Mouse (Mus musculus) midbrain, embryonic 10.5 days (tissue): ENCODE results near the gene Tubb4b. TPM values are rescaled to one million over a fixed set of nuclear protein-coding genes. Genes with fewer than 3 reads are reported as not detected.

Experiments used
- DNase-seq: peaks from one replicate; pipeline ENCODE4 v3.0.0-alpha.2; 2017; ENCODE audit warnings: low spot score
- H3K27ac ChIP-seq: fragments of 300-500 bp; sonication (generic); replicated peaks from 2 replicates; pipeline ENCODE4 v1.5.1; 2016; ENCODE audit warnings: mild to moderate bottlenecking
- H3K27me3 ChIP-seq: fragments of 300-500 bp; sonication (generic); 2 replicates; pipeline ENCODE4 v1.6.1; 2016; ENCODE audit warnings: low read depth, mild to moderate bottlenecking; ENCODE audit not compliant: poor library complexity, severe bottlenecking
- H3K36me3 ChIP-seq: fragments of 300-500 bp; sonication (generic); 2 replicates; pipeline ENCODE4 v1.6.1; 2016; ENCODE audit warnings: mild to moderate bottlenecking, moderate library complexity
- H3K4me1 ChIP-seq: fragments of 300-500 bp; sonication (generic); 2 replicates; pipeline ENCODE4 v1.6.1; 2016
- H3K4me3 ChIP-seq: fragments of 300-500 bp; sonication (generic); 2 replicates; pipeline ENCODE4 v1.5.1; 2016; ENCODE audit warnings: mild to moderate bottlenecking, moderate library complexity
- H3K9me3 ChIP-seq: fragments of 300-500 bp; sonication (generic); replicated peaks from 2 replicates; pipeline ENCODE4 v1.6.1; 2016; ENCODE audit warnings: mild to moderate bottlenecking
- WGBS: fragments of 180-500 bp; shearing (Covaris S2); methylation state at CpG from one replicate; pipeline ENCODE4 v1.1.7; 2016; 5-methylcytosine and 5-hydroxymethylcytosine counted together
- polyA plus RNA-seq: library from polyadenylated mRNA; unstranded; fragments of >200 nt; fragmentation: Nextera tagmentation; extraction: Ambion mirVana; gene quantifications from 2 replicates; pipeline ENCODE4 v1.2.1, GENCODE M21; 2016

The Tubb4b gene
- polyA plus RNA-seq, 1 experiment from 2014 or later: 743 TPM

GRCm38 (mm10) chr2:25213266-25213865, 11.1 kb downstream of the Tubb4b start:
- Histone ChIP-seq H3K4me3 (no peak overlapping the region), H3K27ac (no peak overlapping the region), H3K27me3 (peaks cover 22% of the 10 kb centered on the region), H3K9me3 (no peaks in the 10 kb centered on the region), H3K4me1 (peaks cover 29% of the 10 kb centered on the region), H3K36me3 (peaks cover 15% of the 10 kb centered on the region)
- WGBS: 68% methylated on average over 23 of the region's 23 CpGs
- DNase-seq: no peak

GRCm38 (mm10) chr2:25211121-25211670, 13.3 kb downstream of the Tubb4b start, which contains the start of gene Nelfb:
TSS of gene Nelfb (minus strand) at chr2:25211489.
- H3K9me3 ChIP-seq: no peaks in the 10 kb centered on the region
- H3K27me3 ChIP-seq: peaks cover 22% of the 10 kb centered on the region
- peak; percentile 94 for DNase-seq
- peak within 1 kb of the TSS; percentile 97 for H3K27ac ChIP-seq
- H3K36me3 ChIP-seq: peaks cover 36% of the 10 kb centered on the region
- H3K4me3 ChIP-seq: peak within 1 kb of the TSS; percentile 81
- H3K4me1 ChIP-seq: peaks cover 28% of the 10 kb centered on the region
- WGBS: under 1% methylated on average over 44 of the region's 44 CpGs

DNA sequence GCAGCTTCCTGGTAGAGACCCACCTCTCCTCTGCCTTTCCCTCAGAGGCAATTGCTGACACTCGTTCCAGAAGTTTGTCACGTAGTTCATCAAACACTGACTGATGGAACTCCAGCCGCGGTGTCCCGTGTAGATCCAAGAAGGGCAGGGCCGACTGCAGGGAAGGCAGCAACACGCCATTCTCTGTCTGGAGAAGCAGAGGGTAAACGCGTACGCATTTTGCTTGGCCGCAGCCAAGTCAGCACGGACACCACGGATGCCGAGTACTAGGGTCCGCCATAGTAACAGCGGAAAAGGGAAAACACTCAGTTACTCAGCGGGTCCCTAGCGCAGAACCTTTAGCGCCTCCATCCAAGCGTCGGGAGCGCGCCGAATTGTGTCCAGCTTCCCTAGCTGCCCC, 13.8 kb downstream of the Tubb4b start:
- Histone ChIP-seq H3K9me3 (no peaks in the 10 kb centered on the region), H3K27me3 (peaks cover 22% of the 10 kb centered on the region), H3K4me1 (peaks cover 28% of the 10 kb centered on the region), H3K4me3 (peak overlapping the region; percentile 81), H3K36me3 (peaks cover 41% of the 10 kb centered on the region), H3K27ac (peak overlapping the region; percentile 97)
- WGBS: under 1% methylated on average over 24 of the region's 24 CpGs
- no peak for DNase-seq

DNA sequence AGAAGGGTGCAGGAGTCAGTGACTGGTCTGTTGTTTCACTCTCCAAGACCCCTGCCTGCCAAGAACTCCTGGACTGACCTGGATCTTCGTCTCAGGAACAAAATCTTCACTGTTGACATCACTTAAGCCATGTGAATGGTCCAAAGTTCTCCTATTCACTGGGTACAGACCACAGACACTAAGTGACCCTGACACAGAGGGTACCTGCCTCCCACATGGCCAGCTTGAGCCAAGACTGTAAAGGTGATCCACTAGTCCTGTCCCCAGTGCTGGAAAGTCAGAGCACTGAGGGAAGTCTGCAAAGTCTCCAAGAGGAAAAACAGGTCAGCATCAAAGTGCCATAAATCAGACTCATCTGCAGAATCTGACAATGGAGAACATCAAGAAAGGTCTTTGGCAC, 16.9 kb downstream of the Tubb4b start:
- no peaks in the 10 kb centered on the region for H3K9me3 ChIP-seq
- no peak overlapping the region for H3K4me3 ChIP-seq
- H3K27me3 ChIP-seq: peaks cover 5% of the 10 kb centered on the region
- 86% methylated on average over 1 of the region's 1 CpGs for WGBS
- peaks cover 72% of the 10 kb centered on the region for H3K36me3 ChIP-seq
- peaks cover 28% of the 10 kb centered on the region for H3K4me1 ChIP-seq
- no peak overlapping the region for H3K27ac ChIP-seq
- no peak for DNase-seq

DNA sequence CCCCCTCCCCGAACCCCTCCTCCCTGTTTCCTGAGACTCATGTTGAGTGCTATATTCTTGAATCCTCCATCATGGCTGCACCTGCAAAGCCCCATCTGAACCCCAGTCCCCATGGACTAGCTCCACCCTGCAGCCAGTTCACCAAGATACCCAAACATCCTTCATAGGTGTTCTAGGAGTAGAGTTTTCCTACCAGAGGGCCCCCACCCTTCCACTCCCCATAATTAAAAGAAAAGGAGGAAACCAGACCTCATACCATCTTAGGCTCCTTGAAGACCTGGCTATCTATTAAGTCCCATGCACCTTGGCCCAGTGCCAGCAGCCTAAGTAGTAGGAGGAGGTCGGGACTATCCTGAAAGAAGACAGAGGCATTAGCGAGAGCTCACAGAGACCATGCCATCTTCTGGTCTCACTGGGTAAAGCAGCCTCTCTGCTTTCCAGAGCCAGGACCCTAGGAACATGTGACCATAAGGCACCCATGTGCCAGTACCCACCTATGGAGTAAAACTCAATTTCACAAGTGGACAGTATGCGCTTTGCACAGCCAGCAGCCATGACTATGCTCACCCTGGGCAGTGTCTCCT, 20.8 kb downstream of the Tubb4b start:
- Histone ChIP-seq H3K36me3 (peaks cover 99% of the 10 kb centered on the region), H3K4me3 (no peak overlapping the region), H3K27ac (no peak overlapping the region), H3K4me1 (0 out of 2 replicates have a peak, but pooled peaks cover 1% of the 10 kb centered on the region), H3K9me3 (no peaks in the 10 kb centered on the region), H3K27me3 (no peaks in the 10 kb centered on the region)
- WGBS: 72% methylated on average over 4 of the region's 4 CpGs
- DNase-seq: no peak

- Histone ChIP-seq H3K4me3 (no peak overlapping the region), H3K27ac (no peak overlapping the region), H3K36me3 (peaks cover 77% of the 10 kb centered on the region), H3K9me3 (no peaks in the 10 kb centered on the region), H3K27me3 (peaks cover 27% of the 10 kb centered on the region), H3K4me1 (peaks cover 16% of the 10 kb centered on the region)
- WGBS: 92% methylated on average over 2 of the region's 2 CpGs
- no peak for DNase-seq
Observed at GRCm38 (mm10) chr2:25200631-25201030, 23.9 kb downstream of the Tubb4b start.

- H3K4me1 ChIP-seq: peaks cover 33% of the 10 kb centered on the region
- no peak overlapping the region for H3K4me3 ChIP-seq
- DNase-seq: no peak
- H3K27me3 ChIP-seq: peaks cover 51% of the 10 kb centered on the region
- H3K36me3 ChIP-seq: peaks cover 50% of the 10 kb centered on the region
- H3K9me3 ChIP-seq: no peaks in the 10 kb centered on the region
- no peak overlapping the region for H3K27ac ChIP-seq
Observed at GRCm38 (mm10) chr2:25197946-25198345, 26.6 kb downstream of the Tubb4b start.

DNA sequence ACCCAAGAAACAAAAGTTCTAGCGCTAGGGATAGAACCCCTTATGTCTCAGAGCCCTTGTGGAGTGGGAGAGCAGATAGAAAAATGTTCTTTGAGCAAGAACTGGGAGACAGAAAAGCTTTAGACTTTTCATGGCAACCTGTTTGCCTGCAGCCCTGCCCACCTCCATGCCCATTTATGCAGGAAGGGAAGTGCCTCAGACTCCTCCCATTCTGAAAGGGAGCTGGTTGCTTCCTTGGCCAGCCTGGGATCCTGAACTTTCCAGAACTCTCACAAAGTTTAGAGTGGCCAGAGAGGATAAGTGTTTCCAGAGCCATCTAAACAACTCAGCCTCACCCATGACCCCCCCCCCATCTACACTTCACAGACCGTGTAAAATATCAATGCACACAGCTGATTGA, 27.3 kb downstream of the Tubb4b start:
- DNase-seq: no peak
- 21% methylated on average over 2 of the region's 2 CpGs for WGBS
- no peak overlapping the region for H3K4me3 ChIP-seq

DNA sequence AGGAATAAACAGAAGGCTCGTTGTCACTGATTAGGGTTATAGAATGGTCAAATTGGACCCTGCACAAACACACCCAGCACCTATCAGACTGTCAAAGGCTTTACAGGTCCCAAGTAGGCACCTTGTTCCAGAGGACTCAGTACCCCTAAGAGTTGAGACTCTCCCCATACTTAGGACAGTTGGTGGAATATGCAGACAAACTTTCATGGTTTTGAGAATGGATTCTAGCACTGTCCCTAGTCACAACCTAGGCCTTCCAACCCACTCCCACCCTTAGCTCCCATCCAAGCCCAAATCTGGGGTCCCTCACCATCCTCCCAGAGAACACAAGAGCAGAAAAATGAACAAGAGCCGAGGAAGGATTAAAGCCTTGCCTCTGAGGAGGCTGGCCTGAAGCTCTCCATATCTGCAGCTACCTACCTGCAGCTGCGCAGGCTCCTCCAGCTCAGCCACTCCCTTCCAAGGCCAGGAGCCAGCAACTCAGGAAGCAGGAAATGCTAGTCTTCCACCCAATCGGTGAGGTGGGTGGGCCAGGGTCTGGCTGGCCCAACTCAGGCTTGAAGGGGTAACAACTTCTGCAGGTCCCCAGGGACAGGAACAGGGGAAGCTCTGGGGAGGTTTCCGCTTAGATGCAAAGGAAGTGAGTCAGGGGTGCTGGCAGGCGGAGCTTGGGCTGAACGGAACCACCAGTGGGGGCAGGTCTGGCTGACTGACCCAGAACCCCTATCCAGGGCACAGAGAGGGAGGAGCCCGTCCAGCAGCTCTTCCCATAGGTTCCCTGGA, 28.1 kb downstream of the Tubb4b start, which contains the start of gene Tor4a:
TSS of gene Tor4a (minus strand) at position 715 of the 783 bp plus-strand sequence.
- Histone ChIP-seq H3K4me1 (peaks cover 34% of the 10 kb centered on the region), H3K9me3 (no peaks in the 10 kb centered on the region), H3K4me3 (peak within 1 kb of the TSS; percentile 39), H3K27me3 (peaks cover 51% of the 10 kb centered on the region), H3K36me3 (peaks cover 34% of the 10 kb centered on the region), H3K27ac (no peak within 1 kb of the TSS; the same call in 1 of the 2 replicates)
- DNase-seq: no peak
- 14% methylated on average over 8 of the region's 8 CpGs for WGBS

More for the DNA sequence above, 27.3 kb downstream of the Tubb4b start:
- H3K27ac ChIP-seq: no peak overlapping the region
- H3K27me3 ChIP-seq: peaks cover 51% of the 10 kb centered on the region
- H3K4me1 ChIP-seq: peaks cover 34% of the 10 kb centered on the region
- peaks cover 43% of the 10 kb centered on the region for H3K36me3 ChIP-seq
- no peaks in the 10 kb centered on the region for H3K9me3 ChIP-seq

GRCm38 (mm10) chr2:25195211-25196156, 29.0 kb downstream of the Tubb4b start:
- Histone ChIP-seq H3K9me3 (no peaks in the 10 kb centered on the region), H3K27me3 (peaks cover 51% of the 10 kb centered on the region), H3K36me3 (peaks cover 26% of the 10 kb centered on the region), H3K4me1 (peaks cover 34% of the 10 kb centered on the region), H3K4me3 (peak overlapping the region; percentile 39), H3K27ac (peak overlapping the region; percentile 11; the same call in 1 of the 2 replicates)
- WGBS: 22% methylated on average over 55 of the region's 55 CpGs
- DNase-seq: no peak

DNA sequence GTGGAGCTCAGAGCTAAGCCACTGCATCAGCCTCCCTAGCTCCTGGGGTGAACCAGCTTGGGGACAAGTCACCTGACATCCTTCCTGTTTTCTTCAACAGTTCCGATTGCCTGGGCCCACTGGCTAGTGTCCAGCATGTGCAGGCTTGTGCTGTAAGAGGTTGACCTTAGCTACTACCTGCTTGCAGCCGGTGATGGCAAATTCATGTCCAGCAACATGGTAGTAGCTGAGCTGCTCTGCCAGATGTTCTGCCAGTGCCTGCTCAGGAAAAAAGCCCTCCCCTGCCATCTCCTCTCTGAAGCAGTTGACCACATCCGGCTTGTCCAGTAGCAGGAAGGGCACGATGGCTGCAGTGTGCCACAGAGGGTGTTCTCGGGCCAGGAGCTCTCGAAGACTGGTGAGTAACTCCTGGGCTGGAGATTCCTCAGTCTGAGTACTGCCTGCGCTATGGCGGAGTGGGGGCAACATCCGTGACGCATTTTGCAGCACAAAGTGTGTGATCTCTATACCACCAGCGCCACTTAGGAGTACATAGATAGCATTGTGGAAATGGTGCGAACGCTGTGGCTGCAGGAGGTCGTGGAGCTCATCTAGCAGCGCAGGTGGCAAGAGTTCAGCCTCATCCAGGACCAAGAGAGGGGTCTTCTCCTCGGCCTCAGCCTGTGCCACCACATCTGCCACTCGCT, 29.9 kb downstream of the Tubb4b start:
- H3K4me1 ChIP-seq: peaks cover 34% of the 10 kb centered on the region
- no peaks in the 10 kb centered on the region for H3K9me3 ChIP-seq
- peak overlapping the region; percentile 39; the same call in 1 of the 2 replicates for H3K4me3 ChIP-seq
- H3K27me3 ChIP-seq: peaks cover 51% of the 10 kb centered on the region
- WGBS: 82% methylated on average over 17 of the region's 17 CpGs
- 0 out of 2 replicates have a peak overlapping the region, but pooled peaks have one; percentile 11 for H3K27ac ChIP-seq
- no peak for DNase-seq
- H3K36me3 ChIP-seq: peaks cover 17% of the 10 kb centered on the region
